Mouse (Mus musculus): Measurements from ENCODE around the gene Top3a.
"Not testable (repeated sequence)": the region's sequence is repeated elsewhere in the genome, so short reads cannot be mapped to it uniquely, and the experiment has no call there.

Top3a gene

GRCm38 (mm10) chr11:60776829-60777740, at the start of gene Top3a, which contains the start of gene Smcr8:
Gene Top3a (minus strand): TSS chr11:60777365.
Gene Smcr8 (plus strand): TSS chr11:60777524.
- DNase-seq (ENCODE audit: low read depth, low spot score), result peak; percentile 81

DNA sequence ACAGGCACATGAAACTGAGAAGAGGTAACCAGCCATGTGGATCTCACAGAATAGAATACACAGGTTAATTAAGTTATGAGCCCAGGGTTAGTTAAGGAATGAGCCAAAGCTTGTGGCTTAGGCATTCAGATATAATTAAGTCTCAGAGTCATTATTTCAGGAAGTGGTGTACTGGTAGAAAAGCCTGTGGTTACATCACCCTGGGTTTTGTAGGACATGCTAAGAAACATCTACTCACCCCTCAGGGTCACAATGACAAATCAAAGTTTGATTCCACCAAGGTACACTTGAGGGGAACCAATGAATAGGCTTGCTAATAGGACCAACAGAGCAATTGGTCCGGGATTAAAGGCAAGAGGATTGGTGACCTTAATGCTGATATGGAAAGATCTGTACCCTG, 49.5 kb upstream of the Top3a start:
- DNase-seq (ENCODE audit: low read depth, low spot score), result peak; percentile 4

- no peak for DNase-seq (ENCODE audit: low read depth, low spot score)
Observed at GRCm38 (mm10) chr11:60825191-60825590, 48.0 kb upstream of the Top3a start.

GRCm38 (mm10) chr11:60823771-60824170, 46.6 kb upstream of the Top3a start:
- no peak for DNase-seq (ENCODE audit: low read depth, low spot score)

GRCm38 (mm10) chr11:60816398-60816797, 39.2 kb upstream of the Top3a start:
- DNase-seq (ENCODE audit: low read depth, low spot score), result no peak

GRCm38 (mm10) chr11:60811618-60812017, 34.5 kb upstream of the Top3a start, which contains the start of gene Shmt1:
Gene Shmt1 (minus strand): TSS chr11:60811718.
- DNase-seq (ENCODE audit: low read depth, low spot score), result not testable (repeated sequence)

GRCm38 (mm10) chr11:60811054-60811460, 33.9 kb upstream of the Top3a start:
- DNase-seq (ENCODE audit: low read depth, low spot score), result peak; percentile 70

GRCm38 (mm10) chr11:60810046-60810965, 33.1 kb upstream of the Top3a start:
- DNase-seq (ENCODE audit: low read depth, low spot score), result no peak

- no peak for DNase-seq (ENCODE audit: low read depth, low spot score)
Observed at GRCm38 (mm10) chr11:60809546-60809945, 32.4 kb upstream of the Top3a start.

- no peak for DNase-seq (ENCODE audit: low read depth, low spot score)
Observed at GRCm38 (mm10) chr11:60808286-60809070, 31.3 kb upstream of the Top3a start.

GRCm38 (mm10) chr11:60800892-60801291, 23.7 kb upstream of the Top3a start:
- no peak for DNase-seq (ENCODE audit: low read depth, low spot score)

- no peak for DNase-seq (ENCODE audit: low read depth, low spot score)
Observed at GRCm38 (mm10) chr11:60799977-60800376, 22.8 kb upstream of the Top3a start.

- no peak for DNase-seq (ENCODE audit: low read depth, low spot score)
Observed at GRCm38 (mm10) chr11:60796342-60796741, 19.2 kb upstream of the Top3a start.

DNA sequence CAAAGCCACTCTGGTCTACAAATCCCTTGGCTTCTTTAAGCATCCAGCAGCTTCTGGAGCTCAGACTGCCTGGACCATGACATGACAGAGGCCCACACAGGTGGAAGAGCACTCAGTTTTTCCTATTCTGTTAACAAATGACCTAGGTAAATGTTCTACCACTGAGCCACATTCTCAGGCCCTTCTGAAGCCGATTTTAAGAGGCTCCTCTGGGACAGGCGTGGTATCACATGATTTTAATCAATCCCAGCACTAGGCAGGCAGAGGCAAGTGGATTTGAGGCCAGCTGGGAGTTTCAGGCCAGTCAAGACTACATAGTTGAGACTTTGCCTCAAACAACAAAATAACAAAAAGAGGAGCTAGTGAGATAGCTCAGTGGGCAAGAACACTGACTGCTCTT, 13.3 kb upstream of the Top3a start:
- DNase-seq (ENCODE audit: low read depth, low spot score), result no peak

GRCm38 (mm10) chr11:60787595-60787994, 10.4 kb upstream of the Top3a start:
- no peak for DNase-seq (ENCODE audit: low read depth, low spot score)

GRCm38 (mm10) chr11:60784179-60784922, 7.2 kb upstream of the Top3a start:
- no peak for DNase-seq (ENCODE audit: low read depth, low spot score)

DNA sequence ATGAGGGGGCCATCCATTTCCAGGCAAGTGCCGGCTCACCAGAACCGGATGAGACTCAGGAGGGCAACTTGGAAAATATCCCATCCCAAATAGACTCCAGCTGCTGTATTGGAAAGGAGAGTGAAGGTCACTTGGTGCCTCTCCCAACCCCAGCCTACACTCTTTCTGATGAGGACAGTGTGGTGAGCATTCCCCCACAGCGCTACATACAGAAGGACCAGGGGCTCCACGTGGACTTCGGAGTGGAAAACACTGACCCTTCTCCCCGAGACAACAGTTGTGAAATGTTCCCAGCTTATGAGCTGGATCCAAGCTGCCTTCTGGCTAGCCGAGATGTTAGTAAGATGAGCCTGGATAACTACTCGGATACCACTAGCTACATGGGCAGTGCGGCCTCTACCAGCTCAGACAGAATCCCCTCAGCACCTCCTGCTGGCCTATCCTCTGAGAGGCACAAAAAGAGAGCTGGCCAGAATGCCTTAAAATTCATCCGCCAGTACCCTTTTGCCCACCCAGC, 2.6 kb upstream of the Top3a start:
- no peak for DNase-seq (ENCODE audit: low read depth, low spot score)

DNA sequence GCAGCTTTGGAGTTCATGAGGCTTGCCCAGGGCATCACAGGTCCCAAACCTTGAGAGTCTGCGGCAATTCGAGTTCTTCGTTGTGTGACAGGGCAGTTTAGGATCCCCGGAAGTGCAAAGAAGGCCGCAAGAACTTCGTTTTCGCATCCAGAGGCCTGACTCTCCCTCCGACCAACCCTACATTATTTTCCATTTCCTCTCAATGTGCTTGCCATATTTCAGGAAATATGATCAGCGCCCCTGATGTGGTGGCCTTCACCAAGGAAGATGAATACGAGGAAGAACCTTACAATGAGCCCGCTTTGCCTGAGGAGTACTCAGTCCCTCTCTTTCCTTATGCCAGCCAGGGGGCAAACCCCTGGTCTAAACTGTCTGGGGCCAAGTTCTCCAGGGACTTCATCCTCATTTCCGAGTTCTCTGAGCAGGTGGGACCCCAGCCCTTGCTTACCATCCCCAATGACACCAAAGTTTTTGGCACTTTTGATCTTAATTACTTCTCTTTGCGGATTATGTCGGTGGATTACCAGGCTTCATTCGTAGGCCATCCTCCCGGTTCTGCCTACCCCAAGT, 721 bp upstream of the Top3a start:
- no peak for DNase-seq (ENCODE audit: low read depth, low spot score)

DNA sequence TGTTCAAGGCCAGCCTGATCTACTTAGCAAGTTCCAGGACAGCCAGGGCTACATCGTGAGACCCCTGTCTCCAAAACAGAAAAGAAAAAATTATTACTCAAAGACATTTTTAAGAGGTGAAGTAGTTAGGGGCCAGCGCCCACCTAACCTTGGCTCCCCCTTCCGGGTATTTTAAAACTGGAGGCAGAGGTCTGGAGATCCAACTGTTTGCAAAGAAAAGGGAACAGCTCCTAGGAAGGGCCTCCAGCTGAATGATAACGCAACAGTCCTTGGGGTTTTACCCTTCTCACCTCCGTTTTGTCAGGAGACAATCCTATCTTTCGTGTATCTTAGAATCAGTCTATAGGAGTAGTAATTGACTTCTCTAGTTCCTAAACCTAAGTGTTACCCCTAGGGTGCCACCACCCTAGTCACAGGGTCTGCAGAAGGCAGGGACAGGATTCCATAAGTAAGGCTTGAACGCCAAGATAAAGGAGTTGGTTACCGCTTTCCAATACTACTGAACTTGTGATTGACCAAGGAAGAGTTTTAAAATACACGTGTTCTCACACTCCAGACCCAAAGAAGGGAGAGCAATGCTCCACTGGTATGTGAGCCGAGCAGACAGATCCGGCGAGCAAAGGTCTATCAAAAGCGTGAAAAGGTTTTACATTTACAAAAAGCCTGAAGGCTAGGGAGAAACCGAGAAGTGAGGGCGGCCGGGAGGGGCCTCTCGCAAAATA, 897 bp downstream of the Top3a start:
- DNase-seq (ENCODE audit: low read depth, low spot score), result no peak
